Mouse (Mus musculus): ENCODE data around the gene Fam214a. TPM values are rescaled to one million over a fixed set of nuclear protein-coding genes. Genes with fewer than 3 reads are reported as not detected.

The Fam214a gene
- polyA plus RNA-seq, 1 experiment from 2014 or later: 1.6 TPM

DNA sequence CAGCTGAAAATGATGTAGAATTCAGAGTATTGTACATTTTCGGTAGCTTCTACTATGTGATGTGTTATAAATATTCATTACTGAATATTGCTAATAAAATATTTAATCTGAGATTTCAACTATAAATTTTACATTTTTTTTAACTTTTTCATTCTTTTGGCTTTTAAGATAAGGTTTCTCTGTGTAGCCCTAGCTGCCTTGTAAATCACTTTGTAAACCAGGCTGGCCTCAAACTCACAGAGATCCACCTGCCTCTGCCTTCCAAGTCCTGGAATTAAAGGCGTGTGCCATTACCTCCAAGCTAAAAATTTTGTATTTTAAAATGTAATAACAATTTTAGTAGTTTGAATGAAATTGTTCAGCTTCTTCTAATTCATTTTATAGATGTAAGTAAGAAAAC, 63.9 kb downstream of the Fam214a start:
- H3K4me3 ChIP-seq (replicated peaks): no peak overlapping the region
- H3K4me2 ChIP-seq: no peak overlapping the region
- H3K9me3 ChIP-seq (replicated peaks): no peaks in the 10 kb centered on the region
- no peak overlapping the region for H3K9ac ChIP-seq
- ATAC-seq (ENCODE audit: low read depth) (no peak), DNase-seq (no peak)
- no peak overlapping the region for H3K27ac ChIP-seq
- no peaks in the 10 kb centered on the region for H3K27me3 ChIP-seq
- no peaks in the 10 kb centered on the region for H3K4me1 ChIP-seq (replicated peaks)
- WGBS (ENCODE audit: insufficient replicate concordance): 64% methylated on average over 2 of the region's 2 CpGs
- no peaks in the 10 kb centered on the region for H3K36me3 ChIP-seq

- no peaks in the 10 kb centered on the region for H3K36me3 ChIP-seq
- H3K27me3 ChIP-seq: no peaks in the 10 kb centered on the region
- DNase-seq (no peak), ATAC-seq (ENCODE audit: low read depth) (no peak)
- H3K9ac ChIP-seq: no peak overlapping the region
- WGBS (ENCODE audit: insufficient replicate concordance): 72% methylated on average over 6 of the region's 6 CpGs
- peaks cover 3% of the 10 kb centered on the region for H3K4me1 ChIP-seq (replicated peaks)
- H3K4me2 ChIP-seq: no peak overlapping the region
- no peak overlapping the region for H3K4me3 ChIP-seq (replicated peaks)
- no peaks in the 10 kb centered on the region for H3K9me3 ChIP-seq (replicated peaks)
- no peak overlapping the region for H3K27ac ChIP-seq
Measured at GRCm38 (mm10) chr9:75019181-75019580, 66.5 kb downstream of the Fam214a start.

DNA sequence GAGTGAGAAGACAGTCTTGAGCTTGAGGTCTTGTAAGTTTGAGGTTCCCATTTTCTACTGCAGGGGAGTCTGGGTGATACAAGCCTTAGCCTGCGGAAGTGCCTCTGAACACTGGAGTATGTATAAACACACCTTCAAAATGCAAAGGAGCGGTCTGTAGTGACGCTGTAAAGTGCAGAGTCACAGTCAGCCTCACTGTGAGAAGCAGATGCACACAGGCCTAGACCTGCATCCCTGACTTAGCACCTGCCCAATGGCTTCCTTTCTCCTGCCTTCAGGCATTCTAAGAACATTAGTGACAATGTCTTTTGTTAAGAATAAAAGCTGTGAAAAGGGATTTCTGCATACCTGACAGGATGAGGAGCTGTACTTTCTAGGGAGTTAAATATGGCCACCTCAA, 66.9 kb downstream of the Fam214a start:
- DNase-seq (no peak), ATAC-seq (ENCODE audit: low read depth) (no peak)
- WGBS (ENCODE audit: insufficient replicate concordance): 82% methylated on average over 3 of the region's 3 CpGs

GRCm38 (mm10) chr9:75020561-75020960, 67.9 kb downstream of the Fam214a start:
- ATAC-seq (ENCODE audit: low read depth): no peak

More for the DNA sequence above, 66.9 kb downstream of the Fam214a start:
- Histone ChIP-seq H3K9ac (no peak overlapping the region), H3K4me2 (no peak overlapping the region), H3K27me3 (no peaks in the 10 kb centered on the region), H3K4me3 (replicated peaks) (no peak overlapping the region), H3K4me1 (replicated peaks) (peaks cover 6% of the 10 kb centered on the region), H3K9me3 (replicated peaks) (no peaks in the 10 kb centered on the region), H3K27ac (no peak overlapping the region), H3K36me3 (no peaks in the 10 kb centered on the region)

GRCm38 (mm10) chr9:75022546-75022945, 69.9 kb downstream of the Fam214a start:
- H3K9ac ChIP-seq: no peak overlapping the region
- H3K9me3 ChIP-seq (replicated peaks): no peaks in the 10 kb centered on the region
- no peak overlapping the region for H3K27ac ChIP-seq
- DNase-seq: no peak
- WGBS (ENCODE audit: insufficient replicate concordance): 76% methylated on average over 7 of the region's 7 CpGs
- H3K36me3 ChIP-seq: no peaks in the 10 kb centered on the region
- no peaks in the 10 kb centered on the region for H3K27me3 ChIP-seq
- no peak overlapping the region for H3K4me2 ChIP-seq
- H3K4me3 ChIP-seq (replicated peaks): no peak overlapping the region
- ATAC-seq (ENCODE audit: low read depth): no peak
- H3K4me1 ChIP-seq (replicated peaks): peaks cover 6% of the 10 kb centered on the region

More at GRCm38 (mm10) chr9:75020561-75020960, 67.9 kb downstream of the Fam214a start:
- H3K27ac ChIP-seq: no peak overlapping the region
- DNase-seq: no peak
- H3K4me1 ChIP-seq (replicated peaks): peaks cover 6% of the 10 kb centered on the region
- no peaks in the 10 kb centered on the region for H3K9me3 ChIP-seq (replicated peaks)
- no peaks in the 10 kb centered on the region for H3K36me3 ChIP-seq
- H3K9ac ChIP-seq: no peak overlapping the region
- 60% methylated on average over 4 of the region's 4 CpGs for WGBS (ENCODE audit: insufficient replicate concordance)
- H3K4me2 ChIP-seq: no peak overlapping the region
- H3K4me3 ChIP-seq (replicated peaks): no peak overlapping the region
- no peaks in the 10 kb centered on the region for H3K27me3 ChIP-seq

DNA sequence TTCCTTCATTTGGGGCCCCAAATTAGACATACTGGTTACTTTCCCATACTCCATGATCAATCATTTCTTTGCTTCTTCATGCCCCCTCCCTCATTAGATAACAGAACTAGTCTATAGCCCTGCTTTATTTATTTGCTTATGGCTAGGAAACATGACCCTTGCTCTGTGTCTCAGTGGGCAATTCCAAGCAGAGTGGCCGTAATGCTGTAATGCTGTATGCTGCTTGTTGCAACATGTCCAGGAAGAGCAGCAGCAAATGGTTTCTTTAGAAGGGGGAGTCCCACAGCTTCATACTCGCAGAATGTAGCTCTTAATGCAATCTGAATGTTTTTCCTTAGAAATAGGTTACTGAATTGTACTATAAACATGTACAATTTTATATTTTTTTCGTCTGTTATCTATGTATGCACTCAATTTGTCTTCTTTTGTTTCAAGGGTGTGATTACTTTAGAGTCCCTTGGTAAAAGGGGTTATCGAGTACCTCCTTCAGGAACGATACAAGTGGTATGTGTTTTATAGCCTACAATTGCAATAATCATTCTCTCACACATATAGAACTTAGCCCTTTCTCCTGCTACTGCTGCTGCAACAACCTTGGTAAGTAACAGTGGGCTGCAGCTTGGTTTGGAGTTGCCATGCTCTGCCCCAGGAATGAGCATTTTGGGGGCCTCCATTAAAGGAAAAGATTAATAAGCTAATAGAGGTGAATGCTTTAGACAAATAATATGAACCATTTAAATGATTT, 70.6 kb downstream of the Fam214a start:
- H3K36me3 ChIP-seq: no peaks in the 10 kb centered on the region
- 61% methylated on average over 5 of the region's 5 CpGs for WGBS (ENCODE audit: insufficient replicate concordance)
- peak overlapping the region; percentile 34; the same call in 1 of the 2 replicates for H3K27ac ChIP-seq
- no peak overlapping the region for H3K9ac ChIP-seq
- DNase-seq: no peak
- no peak overlapping the region for H3K4me3 ChIP-seq (replicated peaks)
- H3K4me2 ChIP-seq: no peak overlapping the region
- H3K27me3 ChIP-seq: no peaks in the 10 kb centered on the region
- peaks cover 6% of the 10 kb centered on the region for H3K4me1 ChIP-seq (replicated peaks)
- peak; percentile 59; the same call in 1 of the 2 replicates for ATAC-seq (ENCODE audit: low read depth)
- no peaks in the 10 kb centered on the region for H3K9me3 ChIP-seq (replicated peaks)

DNA sequence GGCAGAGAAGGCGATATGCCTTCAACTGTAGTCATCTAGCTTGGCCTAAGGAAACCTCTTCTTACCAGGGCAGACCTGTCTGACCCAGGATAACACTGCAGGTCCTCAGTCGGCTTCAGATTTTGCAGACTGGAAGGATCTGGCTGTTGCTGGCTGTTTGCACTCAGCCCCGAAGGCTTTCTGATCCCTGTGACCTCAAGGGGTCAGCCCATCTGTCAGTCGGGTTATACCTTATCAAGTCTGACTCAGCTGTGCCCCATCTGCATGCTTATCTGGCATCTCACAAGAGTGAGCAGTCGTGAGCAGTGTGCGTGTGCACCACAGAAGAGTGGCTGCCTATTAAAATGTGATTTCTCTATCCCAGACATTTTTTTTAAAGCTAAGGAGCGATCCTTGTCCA, 71.4 kb downstream of the Fam214a start:
- DNase-seq (peak; percentile 11), ATAC-seq (ENCODE audit: low read depth) (peak; percentile 85)
- Histone ChIP-seq H3K36me3 (no peaks in the 10 kb centered on the region), H3K4me2 (no peak overlapping the region), H3K4me3 (replicated peaks) (no peak overlapping the region), H3K4me1 (replicated peaks) (peaks cover 6% of the 10 kb centered on the region), H3K9me3 (replicated peaks) (no peaks in the 10 kb centered on the region), H3K9ac (no peak overlapping the region), H3K27me3 (no peaks in the 10 kb centered on the region), H3K27ac (no peak overlapping the region)
- 26% methylated on average over 7 of the region's 7 CpGs for WGBS (ENCODE audit: insufficient replicate concordance)

DNA sequence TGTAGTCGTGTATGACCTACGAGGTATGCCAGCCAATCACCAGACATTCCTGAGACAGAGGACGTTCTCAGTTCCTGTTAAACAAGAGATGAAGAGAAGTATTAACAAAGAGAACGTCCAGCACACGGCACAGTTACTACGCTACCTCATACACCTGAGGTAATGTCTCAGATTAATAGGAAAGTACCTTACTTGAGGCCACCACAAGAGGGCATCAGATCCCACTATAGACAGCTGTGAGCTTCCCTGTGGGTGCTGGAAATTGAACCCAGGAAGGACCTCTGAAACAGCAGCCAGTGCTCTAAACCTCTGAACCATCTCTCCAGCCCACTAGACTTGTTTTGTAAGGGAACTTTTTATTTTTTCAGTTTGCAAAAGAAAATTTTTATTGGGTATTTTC, 73.0 kb downstream of the Fam214a start:
- 61% methylated on average over 6 of the region's 6 CpGs for WGBS (ENCODE audit: insufficient replicate concordance)
- DNase-seq (no peak), ATAC-seq (ENCODE audit: low read depth) (no peak)
- Histone ChIP-seq H3K9me3 (replicated peaks) (no peaks in the 10 kb centered on the region), H3K4me1 (replicated peaks) (peaks cover 6% of the 10 kb centered on the region), H3K27me3 (no peaks in the 10 kb centered on the region), H3K4me2 (no peak overlapping the region), H3K27ac (no peak overlapping the region), H3K36me3 (no peaks in the 10 kb centered on the region), H3K4me3 (replicated peaks) (no peak overlapping the region), H3K9ac (no peak overlapping the region)

GRCm38 (mm10) chr9:75032408-75032807, 79.7 kb downstream of the Fam214a start:
- H3K4me3 ChIP-seq (replicated peaks): no peak overlapping the region
- no peaks in the 10 kb centered on the region for H3K27me3 ChIP-seq
- no peak overlapping the region for H3K9ac ChIP-seq
- WGBS (ENCODE audit: insufficient replicate concordance): 69% methylated on average over 1 of the region's 1 CpGs
- no peaks in the 10 kb centered on the region for H3K36me3 ChIP-seq
- H3K4me2 ChIP-seq: no peak overlapping the region
- DNase-seq: no peak
- H3K27ac ChIP-seq: no peak overlapping the region
- no peaks in the 10 kb centered on the region for H3K9me3 ChIP-seq (replicated peaks)
- no peak for ATAC-seq (ENCODE audit: low read depth)
- 0 out of 2 replicates have a peak, but pooled peaks cover 4% of the 10 kb centered on the region for H3K4me1 ChIP-seq (replicated peaks)

GRCm38 (mm10) chr9:75033141-75033540, 80.5 kb downstream of the Fam214a start:
- Histone ChIP-seq H3K36me3 (no peaks in the 10 kb centered on the region), H3K4me3 (replicated peaks) (no peak overlapping the region), H3K4me1 (replicated peaks) (0 out of 2 replicates have a peak, but pooled peaks cover 4% of the 10 kb centered on the region), H3K4me2 (no peak overlapping the region), H3K27me3 (no peaks in the 10 kb centered on the region), H3K27ac (no peak overlapping the region), H3K9me3 (replicated peaks) (no peaks in the 10 kb centered on the region), H3K9ac (no peak overlapping the region)
- DNase-seq (no peak), ATAC-seq (ENCODE audit: low read depth) (no peak)
- WGBS (ENCODE audit: insufficient replicate concordance): 44% methylated on average over 7 of the region's 7 CpGs

DNA sequence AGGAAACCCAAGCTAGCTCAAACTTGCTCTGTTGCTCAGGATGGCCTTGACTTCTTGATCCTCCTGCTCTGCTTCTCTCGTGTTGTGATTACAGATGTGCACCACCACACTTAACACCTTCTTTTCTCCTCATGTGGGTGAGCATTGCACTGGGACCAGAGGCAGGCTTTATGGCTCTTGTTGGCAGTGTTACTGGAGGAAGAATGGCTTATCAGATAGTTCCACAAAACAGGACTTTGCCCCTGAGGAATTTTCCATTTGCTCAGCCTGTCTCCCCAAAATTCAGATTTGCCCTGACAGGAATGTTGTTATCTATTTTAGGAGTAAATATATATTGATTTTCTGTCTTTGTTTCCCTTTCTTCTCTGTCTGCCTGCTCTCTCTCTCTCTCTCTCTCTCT, 82.0 kb downstream of the Fam214a start:
- no peak overlapping the region for H3K9ac ChIP-seq
- H3K4me1 ChIP-seq (replicated peaks): peaks cover 16% of the 10 kb centered on the region
- no peaks in the 10 kb centered on the region for H3K9me3 ChIP-seq (replicated peaks)
- no peak overlapping the region for H3K27ac ChIP-seq
- no peak overlapping the region for H3K4me3 ChIP-seq (replicated peaks)
- no peaks in the 10 kb centered on the region for H3K36me3 ChIP-seq
- no peaks in the 10 kb centered on the region for H3K27me3 ChIP-seq
- WGBS (ENCODE audit: insufficient replicate concordance): 21% methylated on average over 1 of the region's 1 CpGs
- DNase-seq (no peak), ATAC-seq (ENCODE audit: low read depth) (no peak)
- no peak overlapping the region for H3K4me2 ChIP-seq

- Histone ChIP-seq H3K4me1 (replicated peaks) (peaks cover 24% of the 10 kb centered on the region), H3K4me3 (replicated peaks) (no peak overlapping the region), H3K9me3 (replicated peaks) (no peaks in the 10 kb centered on the region), H3K27me3 (no peaks in the 10 kb centered on the region), H3K4me2 (no peak overlapping the region), H3K36me3 (no peaks in the 10 kb centered on the region), H3K27ac (no peak overlapping the region), H3K9ac (no peak overlapping the region)
- no peak for ATAC-seq (ENCODE audit: low read depth)
- WGBS (ENCODE audit: insufficient replicate concordance): 48% methylated on average over 4 of the region's 4 CpGs
- DNase-seq: no peak
Measured at GRCm38 (mm10) chr9:75035944-75036343, 83.3 kb downstream of the Fam214a start.
